Mouse (Mus musculus): ENCODE measurements around the gene Raver1. TPM values are rescaled to one million over a fixed set of nuclear protein-coding genes. Genes with fewer than 3 reads are reported as not detected.
A peak's percentile ranks its signal among the peaks of the same experiment; 100 is the strongest.

Gene Raver1
- polyA plus RNA-seq, 1 experiment = 63.4 TPM

GRCm38 (mm10) chr9:21035586-21035985 lies 56.2 kb downstream of the Raver1 start:
- WGBS = 47% methylated on average over 9 of the region's 9 CpGs
- TF ChIP-seq POLR2A (IDR thresholded peaks at IDR 0.05; ENCODE audit: borderline replicate concordance, extremely low read depth, low read depth, low read length) (no peak), CTCF (IDR thresholded peaks at IDR 0.05; ENCODE audit: insufficient read depth, low read length) (no peak)
- DNase-seq = no peak
- peaks cover 6% of the 10 kb centered on the region; the same call in 1 of the 2 replicates for H3K4me1 ChIP-seq (ENCODE audit: control insufficient read depth, insufficient read depth, low read length)
- H3K4me3 ChIP-seq (replicated peaks; ENCODE audit: extremely low read depth, low read depth, low read length) = no peak overlapping the region

GRCm38 (mm10) chr9:21034481-21035085 lies 57.2 kb downstream of the Raver1 start:
- TF ChIP-seq POLR2A (IDR thresholded peaks at IDR 0.05; ENCODE audit: borderline replicate concordance, extremely low read depth, low read depth, low read length) (no peak), CTCF (IDR thresholded peaks at IDR 0.05; ENCODE audit: insufficient read depth, low read length) (no peak)
- H3K4me1 ChIP-seq (ENCODE audit: control insufficient read depth, insufficient read depth, low read length) = peaks cover 13% of the 10 kb centered on the region
- no peak overlapping the region for H3K4me3 ChIP-seq (replicated peaks; ENCODE audit: extremely low read depth, low read depth, low read length)
- peak; percentile 11 for DNase-seq
- WGBS = 10% methylated on average over 17 of the region's 17 CpGs

GRCm38 (mm10) chr9:21033136-21033535 lies 58.7 kb downstream of the Raver1 start:
- DNase-seq = peak; percentile 90
- Histone ChIP-seq H3K4me3 (replicated peaks; ENCODE audit: extremely low read depth, low read depth, low read length) (peak overlapping the region; percentile 64), H3K4me1 (ENCODE audit: control insufficient read depth, insufficient read depth, low read length) (peaks cover 14% of the 10 kb centered on the region)
- WGBS = under 1% methylated on average over 34 of the region's 34 CpGs
- TF ChIP-seq POLR2A (IDR thresholded peaks at IDR 0.05; ENCODE audit: borderline replicate concordance, extremely low read depth, low read depth, low read length) = 0 out of 2 replicates have a peak, but pooled peaks have one; percentile 9
- no peak for TF ChIP-seq CTCF (IDR thresholded peaks at IDR 0.05; ENCODE audit: insufficient read depth, low read length)

- no peak overlapping the region for H3K4me3 ChIP-seq (replicated peaks; ENCODE audit: extremely low read depth, low read depth, low read length)
- TF ChIP-seq CTCF (IDR thresholded peaks at IDR 0.05; ENCODE audit: insufficient read depth, low read length) (no peak), POLR2A (IDR thresholded peaks at IDR 0.05; ENCODE audit: borderline replicate concordance, extremely low read depth, low read depth, low read length) (no peak)
- DNase-seq = no peak
- 4% methylated on average over 7 of the region's 7 CpGs for WGBS
- H3K4me1 ChIP-seq (ENCODE audit: control insufficient read depth, insufficient read depth, low read length) = peaks cover 14% of the 10 kb centered on the region
These were observed 59.3 kb downstream of the Raver1 start for GRCm38 (mm10) chr9:21032491-21032890.

- WGBS = under 1% methylated on average over 35 of the region's 35 CpGs
- Histone ChIP-seq H3K4me3 (replicated peaks; ENCODE audit: extremely low read depth, low read depth, low read length) (peak within 1 kb of the TSS; percentile 72), H3K4me1 (ENCODE audit: control insufficient read depth, insufficient read depth, low read length) (peaks cover 14% of the 10 kb centered on the region)
- TF ChIP-seq POLR2A (IDR thresholded peaks at IDR 0.05; ENCODE audit: borderline replicate concordance, extremely low read depth, low read depth, low read length) (no peak), CTCF (IDR thresholded peaks at IDR 0.05; ENCODE audit: insufficient read depth, low read length) (no peak)
- no peak for DNase-seq
These were observed 59.9 kb downstream of the Raver1 start, which contains the start of gene Icam5 for GRCm38 (mm10) chr9:21031896-21032351. Icam5 (plus strand) TSS chr9:21032073.

- peak overlapping the region; percentile 72 for H3K4me3 ChIP-seq (replicated peaks; ENCODE audit: extremely low read depth, low read depth, low read length)
- DNase-seq = peak; percentile 65
- WGBS = under 1% methylated on average over 36 of the region's 36 CpGs
- TF ChIP-seq CTCF (IDR thresholded peaks at IDR 0.05; ENCODE audit: insufficient read depth, low read length) (no peak), POLR2A (IDR thresholded peaks at IDR 0.05; ENCODE audit: borderline replicate concordance, extremely low read depth, low read depth, low read length) (peak; percentile 47; the same call in 1 of the 2 replicates)
- H3K4me1 ChIP-seq (ENCODE audit: control insufficient read depth, insufficient read depth, low read length) = peaks cover 14% of the 10 kb centered on the region
These were observed 60.4 kb downstream of the Raver1 start for GRCm38 (mm10) chr9:21031251-21031895.

GRCm38 (mm10) chr9:21030781-21031250 lies 61.0 kb downstream of the Raver1 start:
- under 1% methylated on average over 13 of the region's 13 CpGs for WGBS
- peak; percentile 76 for DNase-seq
- Histone ChIP-seq H3K4me1 (ENCODE audit: control insufficient read depth, insufficient read depth, low read length) (peaks cover 14% of the 10 kb centered on the region), H3K4me3 (replicated peaks; ENCODE audit: extremely low read depth, low read depth, low read length) (peak overlapping the region; percentile 72)
- TF ChIP-seq CTCF (IDR thresholded peaks at IDR 0.05; ENCODE audit: insufficient read depth, low read length) (peak; percentile 61), POLR2A (IDR thresholded peaks at IDR 0.05; ENCODE audit: borderline replicate concordance, extremely low read depth, low read depth, low read length) (no peak)

- DNase-seq = no peak
- Histone ChIP-seq H3K4me3 (replicated peaks; ENCODE audit: extremely low read depth, low read depth, low read length) (no peak overlapping the region), H3K4me1 (ENCODE audit: control insufficient read depth, insufficient read depth, low read length) (peaks cover 14% of the 10 kb centered on the region)
- 35% methylated on average over 22 of the region's 22 CpGs for WGBS
- no peak for TF ChIP-seq CTCF (IDR thresholded peaks at IDR 0.05; ENCODE audit: insufficient read depth, low read length)
- TF ChIP-seq POLR2A (IDR thresholded peaks at IDR 0.05; ENCODE audit: borderline replicate concordance, extremely low read depth, low read depth, low read length) = no peak
These were observed 61.7 kb downstream of the Raver1 start for GRCm38 (mm10) chr9:21030055-21030600.

GRCm38 (mm10) chr9:21029291-21030054 lies 62.3 kb downstream of the Raver1 start, which contains the start of gene Icam4:
Icam4 (plus strand) TSS chr9:21029373.
- Histone ChIP-seq H3K4me1 (ENCODE audit: control insufficient read depth, insufficient read depth, low read length) (peaks cover 14% of the 10 kb centered on the region), H3K4me3 (replicated peaks; ENCODE audit: extremely low read depth, low read depth, low read length) (peak within 1 kb of the TSS; percentile 43)
- WGBS = 3% methylated on average over 37 of the region's 37 CpGs
- peak; percentile 88 for DNase-seq
- TF ChIP-seq POLR2A (IDR thresholded peaks at IDR 0.05; ENCODE audit: borderline replicate concordance, extremely low read depth, low read depth, low read length) (0 out of 2 replicates have a peak, but pooled peaks have one; percentile 5), CTCF (IDR thresholded peaks at IDR 0.05; ENCODE audit: insufficient read depth, low read length) (peak; percentile 74)

All from lung, adult 2 months (tissue).